Mouse (Mus musculus) MEL (cell line): ENCODE data around the gene Cemip2. TPM values are rescaled to one million over a fixed set of nuclear protein-coding genes. Genes with fewer than 3 reads are reported as not detected.

ENCODE experiments used
- DNase-seq: peaks from one replicate; pipeline ENCODE4 v3.0.0; 2011; ENCODE audit warnings: low read depth, low spot score
- H3K27ac ChIP-seq: 2 replicates; pipeline ENCODE4 v1.5.1; 2012; ENCODE audit warnings: low read depth, mild to moderate bottlenecking, control low read depth, low read length, moderate library complexity; ENCODE audit not compliant: control insufficient read depth
- H3K27me3 ChIP-seq, 2 experiments: fragments of 150-350 bp in 1 of 2; sonication (generic) in 1 of 2; 2 replicates each; pipeline ENCODE4 v1.6.1; 2012; ENCODE audit warnings: low read length in 2 of 2, mild to moderate bottlenecking in 2 of 2, improper control_type of control experiment in 1 of 2, moderate library complexity in 1 of 2; ENCODE audit not compliant: insufficient read depth in 2 of 2, control insufficient read depth in 1 of 2
- H3K36me3 ChIP-seq, 2 experiments: 2 replicates each; pipeline ENCODE4 v1.6.1; 2012 to 2014; ENCODE audit warnings: low read length in 2 of 2, improper control_type of control experiment in 1 of 2, inconsistent platforms in 1 of 2, mild to moderate bottlenecking in 1 of 2; ENCODE audit not compliant: insufficient read depth in 2 of 2, control insufficient read depth in 1 of 2
- H3K4me1 ChIP-seq, 2 experiments: fragments of 150-350 bp in 1 of 2; sonication (generic) in 1 of 2; 2 replicates each; pipeline ENCODE4 v1.6.1; 2012; ENCODE audit warnings: low read length in 2 of 2, improper control_type of control experiment in 1 of 2, mild to moderate bottlenecking in 1 of 2; ENCODE audit not compliant: insufficient read depth in 2 of 2, control insufficient read depth in 1 of 2
- H3K4me3 ChIP-seq, 2 experiments: fragments of 150-350 bp in 1 of 2; sonication (generic) in 1 of 2; 2 replicates each; pipeline ENCODE4 v1.5.1; 2012; ENCODE audit warnings: low read depth in 2 of 2, low read length in 2 of 2, mild to moderate bottlenecking in 2 of 2, moderate library complexity in 2 of 2, control low read depth in 1 of 2, improper control_type of control experiment in 1 of 2; ENCODE audit not compliant: control insufficient read depth in 1 of 2, insufficient read depth in 1 of 2
- H3K79me2 ChIP-seq: 2 replicates; pipeline ENCODE4 v1.6.1; 2012; ENCODE audit warnings: mild to moderate bottlenecking, low read length, moderate library complexity; ENCODE audit not compliant: control insufficient read depth, poor library complexity, insufficient read depth
- H3K9ac ChIP-seq: 2 replicates; pipeline ENCODE4 v1.6.1; 2012; ENCODE audit warnings: low read depth, mild to moderate bottlenecking, control low read depth, low read length, moderate library complexity; ENCODE audit not compliant: control insufficient read depth, poor library complexity, severe bottlenecking
- H3K9me3 ChIP-seq: fragments of 150-350 bp; sonication (generic); replicated peaks from 2 replicates; pipeline ENCODE4 v1.6.1; 2012; ENCODE audit warnings: mild to moderate bottlenecking, low read length, improper control_type of control experiment, moderate library complexity; ENCODE audit not compliant: insufficient read depth
- KAT2A ChIP-seq: conservative IDR thresholded peaks from 2 replicates; pipeline ENCODE4 v1.6.1; 2012; ENCODE audit warnings: low read depth, low read length, improper control_type of control experiment, inconsistent platforms
- MYC ChIP-seq: IDR thresholded peaks from 2 replicates; pipeline ENCODE4 v1.6.1; 2011; ENCODE audit warnings: low read depth, mild to moderate bottlenecking, low read length, improper control_type of control experiment, moderate library complexity
- POLR2AphosphoS5 ChIP-seq: IDR thresholded peaks from 2 replicates; pipeline ENCODE4 v1.6.1; 2012; ENCODE audit warnings: low read depth, borderline replicate concordance, mild to moderate bottlenecking, inconsistent platforms, low read length, moderate library complexity, mixed read lengths
- TBP ChIP-seq: IDR thresholded peaks from 2 replicates; pipeline ENCODE4 v1.8.0; 2011; ENCODE audit warnings: low read depth, low read length, improper control_type of control experiment
- UBTF ChIP-seq: IDR thresholded peaks from 2 replicates; pipeline ENCODE4 v1.6.1; 2012; ENCODE audit warnings: low read depth, mild to moderate bottlenecking, inconsistent platforms, low read length, improper control_type of control experiment, moderate library complexity, borderline replicate concordance; ENCODE audit not compliant: insufficient read depth
- USF1 ChIP-seq: IDR thresholded peaks from 2 replicates; pipeline ENCODE4 v1.6.1; 2014; ENCODE audit warnings: low read depth, mild to moderate bottlenecking, inconsistent platforms, low read length, improper control_type of control experiment, moderate library complexity
- USF2 ChIP-seq, 2 experiments: IDR thresholded peaks; 2 replicates each; pipeline ENCODE4 v1.6.1; 2011 to 2012; ENCODE audit warnings: improper control_type of control experiment in 2 of 2, low read length in 2 of 2, borderline replicate concordance in 1 of 2, inconsistent platforms in 1 of 2, low read depth in 1 of 2, mild to moderate bottlenecking in 1 of 2; ENCODE audit not compliant: insufficient read depth in 1 of 2
- ZMIZ1 ChIP-seq: IDR thresholded peaks from 2 replicates; pipeline ENCODE4 v1.6.1; 2012; ENCODE audit warnings: low read depth, mild to moderate bottlenecking, inconsistent platforms, low read length, improper control_type of control experiment, moderate library complexity
- ZNF384 ChIP-seq: IDR thresholded peaks from 2 replicates; pipeline ENCODE4 v1.6.1; 2012; ENCODE audit warnings: low read depth, mild to moderate bottlenecking, inconsistent platforms, low read length, improper control_type of control experiment
- polyA plus RNA-seq, 2 experiments: library from polyadenylated mRNA; stranded (reverse) in 1 of 2; unstranded in 1 of 2; fragments of >175 nt in 1 of 2; fragments of >200 nt in 1 of 2; gene quantifications; 2 replicates each; pipeline versions ENCODE4 v1.2.1 to v1.2.4; 2012; ENCODE audit warnings: low replicate concordance in 2 of 2, low read depth in 1 of 2; ENCODE audit not compliant: insufficient read length in 2 of 2, insufficient read depth in 1 of 2, missing spikeins in 1 of 2
- total RNA-seq: library from RNA; depleted of rRNA; stranded (reverse); fragments of 300-350 nt; gene quantifications from 2 replicates; pipeline ENCODE4 v1.2.3, GENCODE M21; 2012

The Cemip2 gene
- total and polyA plus RNA-seq, 3 experiments, result 5.0 to 5.9 TPM; not detected in 1

- H3K4me3 ChIP-seq, result no peak overlapping the region
- H3K27ac ChIP-seq, result no peak overlapping the region
- no peak for DNase-seq
- peaks cover 0 to 6% of the 10 kb centered on the region in 2 experiments; a peak in 1 of 4 replicates for H3K36me3 ChIP-seq
- no peaks in the 10 kb centered on the region for H3K9me3 ChIP-seq
- H3K27me3 ChIP-seq, result no peaks in the 10 kb centered on the region
- H3K9ac ChIP-seq, result no peak overlapping the region
- H3K4me1 ChIP-seq, result peaks cover 0 to 7% of the 10 kb centered on the region in 2 experiments; a peak in 1 of 4 replicates
- no peak for TF ChIP-seq POLR2AphosphoS5
- no peak for TF ChIP-seq USF2 (IDR thresholded peaks at IDR 0.05; ENCODE audit: borderline replicate concordance in 1 of 2, insufficient read depth in 1 of 2, low read depth in 1 of 2, low read length in 2 of 2)
- TF ChIP-seq MYC, result no peak
- no peaks in the 10 kb centered on the region for H3K79me2 ChIP-seq
Measured at GRCm38 (mm10) chr19:21882110-21882940, 104.2 kb downstream of the Cemip2 start.

DNA sequence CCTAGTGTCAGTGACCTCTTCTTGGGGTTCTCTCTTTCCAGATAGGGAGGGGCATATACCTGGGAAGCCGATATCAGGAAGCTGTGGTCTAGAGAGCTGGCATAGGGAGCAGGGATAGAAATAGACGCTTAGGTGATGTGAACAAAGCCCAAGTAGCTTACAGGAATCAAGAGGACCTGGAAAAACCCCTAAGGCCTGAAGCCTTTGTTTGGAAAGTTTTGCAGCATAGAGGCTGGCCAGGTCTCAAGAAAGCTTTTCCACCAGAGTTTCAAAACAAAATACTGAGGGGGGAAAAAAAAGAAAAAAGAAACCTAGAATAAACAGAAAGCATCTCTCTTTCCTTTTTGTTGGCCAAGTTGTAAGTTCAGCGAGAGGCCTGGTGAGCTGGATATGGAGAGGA, 104.9 kb downstream of the Cemip2 start:
- Histone ChIP-seq H3K27me3 (no peaks in the 10 kb centered on the region), H3K4me3 (no peak overlapping the region), H3K4me1 (peaks cover 0 to 7% of the 10 kb centered on the region in 2 experiments; a peak in 1 of 4 replicates), H3K36me3 (peaks cover 0 to 6% of the 10 kb centered on the region in 2 experiments; a peak in 1 of 4 replicates), H3K79me2 (no peaks in the 10 kb centered on the region), H3K27ac (no peak overlapping the region), H3K9ac (no peak overlapping the region), H3K9me3 (no peaks in the 10 kb centered on the region)
- no peak for DNase-seq
- no peak for TF ChIP-seq KAT2A
- TF ChIP-seq TBP, result no peak
- no peak for TF ChIP-seq ZNF384
- no peak for TF ChIP-seq UBTF
- no peak for TF ChIP-seq ZMIZ1
- no peak for TF ChIP-seq USF1
- TF ChIP-seq, all 39 proteins: peak for 0

- H3K4me3 ChIP-seq, result no peak overlapping the region
- no peaks in the 10 kb centered on the region for H3K79me2 ChIP-seq
- no peak overlapping the region for H3K27ac ChIP-seq
- no peak for TF ChIP-seq USF1
- DNase-seq, result no peak
- no peak overlapping the region for H3K9ac ChIP-seq
- no peaks in the 10 kb centered on the region for H3K27me3 ChIP-seq
- no peaks in the 10 kb centered on the region for H3K9me3 ChIP-seq
- peaks cover 0 to 7% of the 10 kb centered on the region in 2 experiments; a peak in 1 of 4 replicates for H3K4me1 ChIP-seq
- peaks cover 0 to 6% of the 10 kb centered on the region in 2 experiments; a peak in 1 of 4 replicates for H3K36me3 ChIP-seq
Measured at GRCm38 (mm10) chr19:21883922-21884321, 105.8 kb downstream of the Cemip2 start.
